Mouse (Mus musculus): ENCODE measurements around the gene Ddrgk1. TPM values are rescaled to one million over a fixed set of nuclear protein-coding genes. Genes with fewer than 3 reads are reported as not detected.
"Not testable (repeated sequence)": the region's sequence is repeated elsewhere in the genome, so short reads cannot be mapped to it uniquely, and the experiment has no call there.

The Ddrgk1 gene
- polyA plus RNA-seq, 1 experiment from 2014 or later = 44.8 TPM

DNA sequence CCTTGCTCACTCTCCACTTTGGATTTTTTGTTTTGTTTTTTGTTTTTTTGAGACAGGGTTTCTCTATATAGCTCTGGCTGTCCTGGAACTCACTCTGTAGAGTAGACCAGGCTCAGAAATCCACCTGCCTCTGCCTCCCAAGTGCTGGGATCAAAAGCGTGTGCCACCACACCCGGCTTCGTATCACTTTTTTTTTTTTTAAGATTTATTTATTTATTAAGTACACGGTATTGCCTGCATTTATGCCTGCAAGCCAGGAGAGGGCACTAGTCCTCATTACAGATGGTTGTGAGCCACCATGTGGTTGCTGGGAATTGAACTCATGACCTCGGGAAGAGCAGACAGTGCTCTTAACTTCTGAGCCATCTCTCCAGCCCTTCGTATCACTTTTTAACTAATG is 15.4 kb downstream of the Ddrgk1 start:
- H3K27me3 ChIP-seq; H3K4me3 ChIP-seq; H3K9me3 ChIP-seq (replicated peaks); H3K4me1 ChIP-seq (replicated peaks); H3K4me2 ChIP-seq; H3K27ac ChIP-seq; ATAC-seq (replicated peaks; ENCODE audit: insufficient number of reproducible peaks, insufficient read depth, low FRiP score, low read depth); H3K9ac ChIP-seq: not testable (repeated sequence)
- H3K36me3 ChIP-seq = peaks cover 15% of the 10 kb centered on the region
- WGBS = 78% methylated on average over 6 of the region's 6 CpGs

DNA sequence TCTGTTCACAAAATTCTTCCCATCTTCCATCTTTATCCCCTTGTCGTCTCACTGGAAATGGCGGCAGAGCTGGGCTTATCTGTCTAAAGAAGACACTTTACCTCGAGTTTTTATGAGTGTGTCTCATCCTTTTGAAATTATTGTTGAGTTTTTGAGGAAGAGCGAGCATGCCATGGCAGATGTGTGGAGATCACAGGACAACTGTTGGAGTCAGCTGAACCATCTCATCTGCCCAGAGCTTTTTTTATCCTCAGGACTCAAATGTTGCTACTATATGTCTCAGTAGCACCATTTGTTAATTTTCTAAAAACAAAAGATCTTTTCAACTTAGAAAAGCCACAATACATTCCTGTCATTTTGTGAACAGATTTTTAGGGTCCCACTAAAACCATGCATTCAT is 19.3 kb downstream of the Ddrgk1 start:
- 71% methylated on average over 4 of the region's 4 CpGs for WGBS
- no peaks in the 10 kb centered on the region for H3K9me3 ChIP-seq (replicated peaks)
- H3K4me3 ChIP-seq = no peak overlapping the region
- ATAC-seq (replicated peaks; ENCODE audit: insufficient number of reproducible peaks, insufficient read depth, low FRiP score, low read depth) = no peak
- peaks cover 12% of the 10 kb centered on the region for H3K27me3 ChIP-seq
- H3K4me2 ChIP-seq = no peak overlapping the region
- peaks cover 8% of the 10 kb centered on the region for H3K4me1 ChIP-seq (replicated peaks)
- H3K27ac ChIP-seq = no peak overlapping the region
- H3K36me3 ChIP-seq = no peaks in the 10 kb centered on the region
- H3K9ac ChIP-seq = no peak overlapping the region

DNA sequence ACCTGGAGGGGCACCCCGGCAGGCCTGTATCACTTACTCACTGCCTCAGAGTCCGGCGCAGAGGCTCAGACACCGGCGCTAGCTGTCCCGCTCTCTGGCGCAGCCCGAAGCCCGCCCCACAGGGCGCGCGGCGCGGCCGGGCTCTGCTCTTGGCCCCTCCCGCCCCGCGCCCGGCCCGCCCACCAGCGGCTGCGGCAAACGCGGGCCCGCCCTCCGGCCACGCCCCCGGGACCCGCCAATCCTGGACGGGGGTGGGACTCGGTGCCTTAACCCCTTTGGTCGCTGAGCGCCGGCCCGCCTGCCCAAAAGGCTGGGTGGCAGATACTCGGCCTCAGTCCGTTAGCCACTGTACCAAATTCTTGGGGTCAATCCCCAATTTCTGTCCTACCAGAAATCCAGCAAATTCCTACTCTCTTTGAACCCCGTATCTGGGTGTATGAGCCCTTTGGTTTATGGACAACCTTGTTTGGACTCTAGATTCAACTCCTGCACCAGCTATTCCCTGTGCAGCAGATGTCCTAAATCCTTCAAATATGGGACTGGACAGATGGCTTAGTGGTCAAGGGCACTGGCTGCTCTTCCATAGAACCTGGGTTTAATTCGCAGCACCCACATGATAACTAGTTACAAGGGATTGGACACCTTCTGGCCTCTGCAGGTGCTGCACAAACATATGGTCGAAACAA is 21.6 kb downstream of the Ddrgk1 start, which contains the start of gene Lzts3:
Lzts3 (minus strand) TSS at position 120 of the 686 bp plus-strand sequence.
- WGBS = 3% methylated on average over 40 of the region's 40 CpGs
- Histone ChIP-seq H3K27me3 (peaks cover 30% of the 10 kb centered on the region), H3K4me3 (peak within 1 kb of the TSS; percentile 78), H3K4me1 (replicated peaks) (peaks cover 8% of the 10 kb centered on the region), H3K4me2 (peak within 1 kb of the TSS; percentile 100), H3K9ac (peak within 1 kb of the TSS; percentile 80), H3K9me3 (replicated peaks) (no peaks in the 10 kb centered on the region), H3K27ac (peak within 1 kb of the TSS; percentile 34; the same call in 1 of the 2 replicates), H3K36me3 (no peaks in the 10 kb centered on the region)
- ATAC-seq (replicated peaks; ENCODE audit: insufficient number of reproducible peaks, insufficient read depth, low FRiP score, low read depth) = peak; percentile 96

- Histone ChIP-seq H3K4me3 (peak overlapping the region; percentile 78), H3K27ac (peak overlapping the region; percentile 34; the same call in 1 of the 2 replicates), H3K4me2 (peak overlapping the region; percentile 100), H3K36me3 (no peaks in the 10 kb centered on the region), H3K4me1 (replicated peaks) (peaks cover 8% of the 10 kb centered on the region), H3K27me3 (peaks cover 36% of the 10 kb centered on the region), H3K9me3 (replicated peaks) (no peaks in the 10 kb centered on the region), H3K9ac (peak overlapping the region; percentile 80)
- WGBS = under 1% methylated on average over 25 of the region's 27 CpGs
- peak; percentile 48 for ATAC-seq (replicated peaks; ENCODE audit: insufficient number of reproducible peaks, insufficient read depth, low FRiP score, low read depth)
Observed at GRCm38 (mm10) chr2:130642197-130642660, 22.2 kb downstream of the Ddrgk1 start.

GRCm38 (mm10) chr2:130641351-130642025 is 23.0 kb downstream of the Ddrgk1 start:
- 61% methylated on average over 6 of the region's 6 CpGs for WGBS
- Histone ChIP-seq H3K27me3 (peaks cover 44% of the 10 kb centered on the region), H3K4me1 (replicated peaks) (peaks cover 8% of the 10 kb centered on the region), H3K4me2 (peak overlapping the region; percentile 100; the same call in 1 of the 2 replicates), H3K9me3 (replicated peaks) (no peaks in the 10 kb centered on the region), H3K36me3 (no peaks in the 10 kb centered on the region), H3K4me3 (peak overlapping the region; percentile 78; the same call in 1 of the 2 replicates), H3K27ac (no peak overlapping the region), H3K9ac (no peak overlapping the region)
- ATAC-seq (replicated peaks; ENCODE audit: insufficient number of reproducible peaks, insufficient read depth, low FRiP score, low read depth) = no peak

DNA sequence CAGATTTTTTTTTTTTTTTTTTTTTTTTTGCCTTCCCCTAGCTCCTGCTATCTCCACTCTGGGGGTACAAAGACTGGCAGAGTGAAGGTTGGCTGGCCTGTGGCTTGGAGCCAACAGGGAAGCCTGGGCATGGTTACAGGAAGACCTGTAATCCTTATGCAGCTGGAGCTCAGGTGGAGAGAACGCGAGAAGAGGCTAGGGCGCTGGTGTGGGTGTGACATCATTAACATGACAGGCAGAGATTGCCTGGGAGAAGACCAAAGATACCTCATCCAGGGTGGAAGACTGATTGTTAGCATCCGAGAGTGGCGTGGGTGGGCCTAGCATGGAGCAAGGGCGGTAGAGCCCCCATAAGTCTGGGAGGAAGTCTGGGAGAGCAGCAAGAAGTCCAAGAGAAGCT is 25.2 kb downstream of the Ddrgk1 start:
- H3K27ac ChIP-seq = no peak overlapping the region
- H3K27me3 ChIP-seq = peaks cover 66% of the 10 kb centered on the region
- H3K9me3 ChIP-seq (replicated peaks) = no peaks in the 10 kb centered on the region
- H3K4me2 ChIP-seq = no peak overlapping the region
- 76% methylated on average over 6 of the region's 6 CpGs for WGBS
- no peaks in the 10 kb centered on the region for H3K36me3 ChIP-seq
- no peak for ATAC-seq (replicated peaks; ENCODE audit: insufficient number of reproducible peaks, insufficient read depth, low FRiP score, low read depth)
- H3K4me1 ChIP-seq (replicated peaks) = peaks cover 29% of the 10 kb centered on the region
- no peak overlapping the region for H3K9ac ChIP-seq
- H3K4me3 ChIP-seq = no peak overlapping the region

- H3K27me3 ChIP-seq = peaks cover 76% of the 10 kb centered on the region
Observed at GRCm38 (mm10) chr2:130638101-130638611, 26.3 kb downstream of the Ddrgk1 start.

GRCm38 (mm10) chr2:130635847-130636246 is 28.6 kb downstream of the Ddrgk1 start:
- Histone ChIP-seq H3K27ac (no peak overlapping the region), H3K4me3 (peak overlapping the region; percentile 55), H3K36me3 (no peaks in the 10 kb centered on the region), H3K27me3 (peaks cover 76% of the 10 kb centered on the region), H3K4me1 (replicated peaks) (peaks cover 23% of the 10 kb centered on the region), H3K9me3 (replicated peaks) (no peaks in the 10 kb centered on the region), H3K4me2 (peak overlapping the region; percentile 91), H3K9ac (no peak overlapping the region)
- 19% methylated on average over 21 of the region's 21 CpGs for WGBS
- ATAC-seq (replicated peaks; ENCODE audit: insufficient number of reproducible peaks, insufficient read depth, low FRiP score, low read depth) = no peak

More at GRCm38 (mm10) chr2:130638101-130638611, 26.3 kb downstream of the Ddrgk1 start:
- 27% methylated on average over 16 of the region's 16 CpGs for whole genome bisulfite sequencing
- Histone ChIP-seq H3K27ac (no peak overlapping the region), H3K4me3 (no peak overlapping the region), H3K9ac (no peak overlapping the region), H3K4me1 (replicated peaks) (peaks cover 32% of the 10 kb centered on the region), H3K9me3 (replicated peaks) (no peaks in the 10 kb centered on the region), H3K4me2 (no peak overlapping the region), H3K36me3 (no peaks in the 10 kb centered on the region)
- ATAC-seq (replicated peaks; ENCODE audit: insufficient number of reproducible peaks, insufficient read depth, low FRiP score, low read depth) = no peak

GRCm38 (mm10) chr2:130634739-130635411 is 29.6 kb downstream of the Ddrgk1 start:
- Histone ChIP-seq H3K9me3 (replicated peaks) (no peaks in the 10 kb centered on the region), H3K36me3 (no peaks in the 10 kb centered on the region), H3K4me3 (peak overlapping the region; percentile 55), H3K27ac (no peak overlapping the region), H3K9ac (peak overlapping the region; percentile 56), H3K4me2 (peak overlapping the region; percentile 91), H3K27me3 (peaks cover 72% of the 10 kb centered on the region), H3K4me1 (replicated peaks) (peaks cover 23% of the 10 kb centered on the region)
- WGBS = 2% methylated on average over 38 of the region's 38 CpGs
- peak; percentile 48 for ATAC-seq (replicated peaks; ENCODE audit: insufficient number of reproducible peaks, insufficient read depth, low FRiP score, low read depth)

DNA sequence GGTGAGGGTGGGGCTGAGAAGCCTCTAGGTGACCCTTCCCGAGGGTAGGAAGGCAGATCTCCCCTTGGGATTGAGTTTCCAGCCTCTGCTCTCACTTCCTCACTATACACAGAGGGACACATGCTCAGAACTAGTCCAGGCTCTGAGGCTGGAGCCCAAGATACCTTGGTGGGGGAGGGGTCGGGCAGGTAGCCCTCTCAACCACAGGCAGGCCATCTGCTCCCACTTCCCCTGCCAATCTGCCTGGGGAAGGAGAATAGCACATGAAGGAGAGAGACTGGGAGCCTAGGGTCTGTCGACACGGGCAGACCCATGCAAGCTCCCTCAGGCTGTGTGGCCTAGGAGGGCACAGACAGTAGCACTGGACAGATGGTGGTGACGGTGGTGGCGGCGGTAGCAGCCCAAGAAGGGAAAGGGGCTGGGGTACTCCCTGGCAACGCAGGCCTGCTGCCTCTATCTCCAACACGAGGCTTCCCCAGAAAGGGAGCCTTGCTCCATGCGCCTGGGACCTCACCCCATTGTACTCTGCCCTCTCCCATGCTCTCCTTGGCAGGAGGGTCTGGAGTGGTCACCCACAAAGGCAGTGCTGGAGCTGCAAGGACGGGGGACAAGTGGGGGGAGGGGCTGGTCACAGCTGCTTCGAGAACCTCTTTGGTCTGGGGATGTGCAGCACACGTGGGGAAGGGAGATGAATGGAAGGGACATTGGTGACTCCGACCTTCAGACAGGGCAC is 30.3 kb downstream of the Ddrgk1 start:
- H3K27me3 ChIP-seq = peaks cover 67% of the 10 kb centered on the region
- H3K27ac ChIP-seq = no peak overlapping the region
- H3K9ac ChIP-seq = peak overlapping the region; percentile 56
- H3K4me3 ChIP-seq = peak overlapping the region; percentile 55
- WGBS = 15% methylated on average over 14 of the region's 14 CpGs
- ATAC-seq (replicated peaks; ENCODE audit: insufficient number of reproducible peaks, insufficient read depth, low FRiP score, low read depth) = no peak
- H3K9me3 ChIP-seq (replicated peaks) = no peaks in the 10 kb centered on the region
- H3K4me2 ChIP-seq = peak overlapping the region; percentile 91
- H3K36me3 ChIP-seq = no peaks in the 10 kb centered on the region
- peaks cover 25% of the 10 kb centered on the region for H3K4me1 ChIP-seq (replicated peaks)
